Mouse (Mus musculus): ENCODE measurements around the gene Zbtb39. TPM values are rescaled to one million over a fixed set of nuclear protein-coding genes. Genes with fewer than 3 reads are reported as not detected.
"Not testable (repeated sequence)": the region's sequence is repeated elsewhere in the genome, so short reads cannot be mapped to it uniquely, and the experiment has no call there.

The Zbtb39 gene
- polyA plus RNA-seq, 1 experiment from 2014 or later = 4.3 TPM

GRCm38 (mm10) chr10:127762926-127763325, 23.6 kb downstream of the Zbtb39 start:
- H3K9me3 ChIP-seq (replicated peaks); H3K4me1 ChIP-seq; DNase-seq (ENCODE audit: low spot score); H3K27me3 ChIP-seq (ENCODE audit: low read depth, poor library complexity, severe bottlenecking); H3K4me3 ChIP-seq; H3K27ac ChIP-seq (replicated peaks); H3K36me3 ChIP-seq: not testable (repeated sequence)
- WGBS = 86% methylated on average over 10 of the region's 10 CpGs

GRCm38 (mm10) chr10:127763914-127764680, 24.8 kb downstream of the Zbtb39 start:
- H3K4me3 ChIP-seq = no peak overlapping the region
- H3K27me3 ChIP-seq (ENCODE audit: low read depth, poor library complexity, severe bottlenecking) = no peaks in the 10 kb centered on the region
- H3K9me3 ChIP-seq (replicated peaks) = no peaks in the 10 kb centered on the region
- no peak overlapping the region for H3K27ac ChIP-seq (replicated peaks)
- H3K36me3 ChIP-seq = no peaks in the 10 kb centered on the region
- WGBS = 77% methylated on average over 12 of the region's 12 CpGs
- no peaks in the 10 kb centered on the region for H3K4me1 ChIP-seq
- no peak for DNase-seq (ENCODE audit: low spot score)

- Histone ChIP-seq H3K4me1 (no peaks in the 10 kb centered on the region), H3K9me3 (replicated peaks) (no peaks in the 10 kb centered on the region), H3K4me3 (no peak overlapping the region), H3K27me3 (ENCODE audit: low read depth, poor library complexity, severe bottlenecking) (no peaks in the 10 kb centered on the region), H3K27ac (replicated peaks) (no peak overlapping the region), H3K36me3 (no peaks in the 10 kb centered on the region)
- 85% methylated on average over 1 of the region's 1 CpGs for WGBS
- no peak for DNase-seq (ENCODE audit: low spot score)
These were observed 27.2 kb downstream of the Zbtb39 start for GRCm38 (mm10) chr10:127766564-127766963.

GRCm38 (mm10) chr10:127776011-127776410, 36.7 kb downstream of the Zbtb39 start, which contains the start of gene Rdh9:
Gene Rdh9 (plus strand): TSS chr10:127776386.
- Histone ChIP-seq H3K27me3 (ENCODE audit: low read depth, poor library complexity, severe bottlenecking) (no peaks in the 10 kb centered on the region), H3K27ac (replicated peaks) (no peak within 1 kb of the TSS), H3K4me3 (no peak within 1 kb of the TSS), H3K4me1 (no peaks in the 10 kb centered on the region), H3K9me3 (replicated peaks) (no peaks in the 10 kb centered on the region), H3K36me3 (no peaks in the 10 kb centered on the region)
- no peak for DNase-seq (ENCODE audit: low spot score)
- WGBS = 83% methylated on average over 2 of the region's 2 CpGs

GRCm38 (mm10) chr10:127782321-127782720, 43.0 kb downstream of the Zbtb39 start:
- not testable (repeated sequence) for H3K27ac ChIP-seq (replicated peaks); DNase-seq (ENCODE audit: low spot score); H3K9me3 ChIP-seq (replicated peaks); H3K36me3 ChIP-seq; H3K4me3 ChIP-seq; H3K27me3 ChIP-seq (ENCODE audit: low read depth, poor library complexity, severe bottlenecking); H3K4me1 ChIP-seq
- WGBS = 96% methylated on average over 17 of the region's 17 CpGs

- not testable (repeated sequence) for DNase-seq (ENCODE audit: low spot score); H3K36me3 ChIP-seq; H3K4me3 ChIP-seq; H3K27ac ChIP-seq (replicated peaks); H3K27me3 ChIP-seq (ENCODE audit: low read depth, poor library complexity, severe bottlenecking); H3K9me3 ChIP-seq (replicated peaks); H3K4me1 ChIP-seq
- WGBS = 86% methylated on average over 1 of the region's 1 CpGs
These were observed 46.1 kb downstream of the Zbtb39 start for GRCm38 (mm10) chr10:127785411-127785810.

Other genes with a start within 250 kb of the Zbtb39 start
- gene Stac3, start 237.9 kb upstream of the Zbtb39 start, polyA plus RNA-seq (2016; fragmentation: Nextera tagmentation; extraction: Ambion mirVana) = 0.52 and 0.62 TPM in 2 replicates
- 5.2 and 5.8 TPM in 2 replicates for gene Ndufa4l2, start 224.6 kb upstream of the Zbtb39 start, polyA plus RNA-seq (2016; fragmentation: Nextera tagmentation; extraction: Ambion mirVana)
- 107 and 121 TPM in 2 replicates for gene Shmt2, start 217.1 kb upstream of the Zbtb39 start, polyA plus RNA-seq (2016; fragmentation: Nextera tagmentation; extraction: Ambion mirVana)
- 19.4 and 27.2 TPM in 2 replicates for gene Nxph4, start 205.0 kb upstream of the Zbtb39 start, polyA plus RNA-seq (2016; fragmentation: Nextera tagmentation; extraction: Ambion mirVana)
- 54.9 and 69.8 TPM in 2 replicates for gene Lrp1, start 118.4 kb upstream of the Zbtb39 start, polyA plus RNA-seq (2016; fragmentation: Nextera tagmentation; extraction: Ambion mirVana)
- gene Stat6, start 96.6 kb upstream of the Zbtb39 start, polyA plus RNA-seq (2016; fragmentation: Nextera tagmentation; extraction: Ambion mirVana) = 8.2 and 8.9 TPM in 2 replicates
- gene Nemp1, start 72.6 kb upstream of the Zbtb39 start, polyA plus RNA-seq (2016; fragmentation: Nextera tagmentation; extraction: Ambion mirVana) = 9.0 TPM in 2 replicates
- 3.9 and 4.4 TPM in 2 replicates for gene Nab2, start 71.0 kb upstream of the Zbtb39 start, polyA plus RNA-seq (2016; fragmentation: Nextera tagmentation; extraction: Ambion mirVana)
- gene Myo1a, start 34.4 kb upstream of the Zbtb39 start, polyA plus RNA-seq (2016; fragmentation: Nextera tagmentation; extraction: Ambion mirVana) = 0.41 and 0.69 TPM in 2 replicates
- gene Tac2, start 15.1 kb upstream of the Zbtb39 start, polyA plus RNA-seq (2016; fragmentation: Nextera tagmentation; extraction: Ambion mirVana) = not detected in 2 replicates
- gene Gpr182, start 12.2 kb downstream of the Zbtb39 start, polyA plus RNA-seq (2016; fragmentation: Nextera tagmentation; extraction: Ambion mirVana) = 0.32 and 0.40 TPM in 2 replicates
- 0.02 and 0.04 TPM in 2 replicates for gene Rdh1, start 20.2 kb downstream of the Zbtb39 start, polyA plus RNA-seq (2016; fragmentation: Nextera tagmentation; extraction: Ambion mirVana)
- gene Rdh16f1, start 20.2 kb downstream of the Zbtb39 start, polyA plus RNA-seq (2016; fragmentation: Nextera tagmentation; extraction: Ambion mirVana) = not detected in 2 replicates
- 0.11 and 0.12 TPM in 2 replicates for gene Rdh9, start 36.8 kb downstream of the Zbtb39 start, polyA plus RNA-seq (2016; fragmentation: Nextera tagmentation; extraction: Ambion mirVana)
- gene Rdh16, start 61.6 kb downstream of the Zbtb39 start, polyA plus RNA-seq (2016; fragmentation: Nextera tagmentation; extraction: Ambion mirVana) = not detected in 2 replicates
- not detected in 2 replicates for gene Rdh19, start 110.4 kb downstream of the Zbtb39 start, polyA plus RNA-seq (2016; fragmentation: Nextera tagmentation; extraction: Ambion mirVana)
- gene Rdh16f2, start 126.9 kb downstream of the Zbtb39 start, polyA plus RNA-seq (2016; fragmentation: Nextera tagmentation; extraction: Ambion mirVana) = not detected in 2 replicates
- not detected in 2 replicates for gene Rdh7, start 149.3 kb downstream of the Zbtb39 start, polyA plus RNA-seq (2016; fragmentation: Nextera tagmentation; extraction: Ambion mirVana)
- gene Sdr9c7, start 159.0 kb downstream of the Zbtb39 start, polyA plus RNA-seq (2016; fragmentation: Nextera tagmentation; extraction: Ambion mirVana) = not detected in 2 replicates

All from midbrain, embryonic 10.5 days (tissue).